Mouse (Mus musculus) kidney, embryonic 15.5 days (tissue): ENCODE data around the gene Hspa5. TPM values are rescaled to one million over a fixed set of nuclear protein-coding genes. Genes with fewer than 3 reads are reported as not detected.
"Not testable (repeated sequence)": the region's sequence is repeated elsewhere in the genome, so short reads cannot be mapped to it uniquely, and the experiment has no call there.

Source experiments
- ATAC-seq: fragments of 200-750 bp; cut with Nextera tagmentation; replicated peaks from 2 replicates; pipeline ENCODE4 v1.8.0; 2017; ENCODE audit warnings: moderate TSS enrichment; ENCODE audit not compliant: low FRiP score
- H3K27ac ChIP-seq: fragments of 300-500 bp; sonication (generic); 2 replicates; pipeline ENCODE4 v1.5.1; 2015; ENCODE audit warnings: mild to moderate bottlenecking, inconsistent platforms
- H3K27me3 ChIP-seq: fragments of 300-500 bp; sonication (generic); 2 replicates; pipeline ENCODE4 v1.6.1; 2015; ENCODE audit warnings: inconsistent platforms
- H3K36me3 ChIP-seq: fragments of 300-500 bp; sonication (generic); 2 replicates; pipeline ENCODE4 v1.6.1; 2015; ENCODE audit warnings: inconsistent platforms
- H3K4me1 ChIP-seq: fragments of 300-500 bp; sonication (generic); 2 replicates; pipeline ENCODE4 v1.6.1; 2015; ENCODE audit warnings: inconsistent platforms
- H3K4me2 ChIP-seq: fragments of 300-500 bp; sonication (generic); 2 replicates; pipeline ENCODE4 v1.6.1; 2015; ENCODE audit warnings: moderate library complexity, mild to moderate bottlenecking, inconsistent platforms
- H3K4me3 ChIP-seq: fragments of 300-500 bp; sonication (generic); replicated peaks from 2 replicates; pipeline ENCODE4 v1.5.1; 2015; ENCODE audit warnings: mild to moderate bottlenecking, inconsistent platforms
- H3K9ac ChIP-seq: fragments of 300-500 bp; sonication (generic); 2 replicates; pipeline ENCODE4 v1.6.1; 2015; ENCODE audit warnings: mild to moderate bottlenecking, inconsistent platforms
- H3K9me3 ChIP-seq: fragments of 300-500 bp; sonication (generic); replicated peaks from 2 replicates; pipeline ENCODE4 v1.6.1; 2016; ENCODE audit warnings: inconsistent platforms
- WGBS: fragments of 180-500 bp; shearing (Covaris S2); methylation state at CpG from one replicate; pipeline ENCODE4 v1.1.7; 2015; ENCODE audit warnings: mixed read lengths; 5-methylcytosine and 5-hydroxymethylcytosine counted together
- polyA plus RNA-seq: library from polyadenylated mRNA; unstranded; fragments of >200 nt; fragmentation: Nextera tagmentation; extraction: Ambion mirVana; gene quantifications from 2 replicates; pipeline ENCODE4 v1.2.1, GENCODE M21; 2015

Hspa5 gene
- polyA plus RNA-seq, 1 experiment from 2014 or later, result 989 TPM

DNA sequence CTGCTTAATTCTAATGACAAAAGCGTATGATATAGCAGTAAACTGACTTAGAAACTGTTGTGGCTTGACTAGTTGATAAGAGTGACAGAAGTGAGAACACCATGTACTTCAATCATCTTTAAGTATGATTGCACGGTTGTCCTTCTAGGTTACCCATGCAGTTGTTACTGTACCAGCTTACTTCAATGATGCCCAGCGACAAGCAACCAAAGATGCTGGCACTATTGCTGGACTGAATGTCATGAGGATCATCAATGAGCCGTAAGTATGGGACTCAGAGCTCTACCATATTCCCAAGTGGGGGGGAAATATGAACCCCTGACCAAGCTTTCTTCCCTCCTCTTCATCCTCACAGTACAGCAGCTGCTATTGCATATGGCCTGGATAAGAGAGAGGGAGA lies 1.9 kb downstream of the Hspa5 start:
- WGBS, result 81% methylated on average over 4 of the region's 4 CpGs
- 0 out of 2 replicates have a peak overlapping the region, but pooled peaks have one; percentile 98 for H3K9ac ChIP-seq
- peak overlapping the region; percentile 84 for H3K4me3 ChIP-seq
- peaks cover 60% of the 10 kb centered on the region for H3K36me3 ChIP-seq
- no peak for ATAC-seq
- no peaks in the 10 kb centered on the region for H3K9me3 ChIP-seq
- peaks cover 50% of the 10 kb centered on the region for H3K4me1 ChIP-seq
- no peaks in the 10 kb centered on the region for H3K27me3 ChIP-seq
- peak overlapping the region; percentile 73 for H3K4me2 ChIP-seq
- no peak overlapping the region for H3K27ac ChIP-seq

- Histone ChIP-seq H3K9me3 (no peaks in the 10 kb centered on the region), H3K9ac (no peak overlapping the region), H3K4me3 (peak overlapping the region; percentile 84), H3K36me3 (peaks cover 68% of the 10 kb centered on the region), H3K27ac (no peak overlapping the region), H3K27me3 (no peaks in the 10 kb centered on the region), H3K4me2 (peak overlapping the region; percentile 73), H3K4me1 (peaks cover 50% of the 10 kb centered on the region)
- ATAC-seq, result no peak
- 86% methylated on average over 6 of the region's 6 CpGs for WGBS
These were observed 2.7 kb downstream of the Hspa5 start for GRCm38 (mm10) chr2:34774493-34774892.

GRCm38 (mm10) chr2:34777237-34777868 lies 5.6 kb downstream of the Hspa5 start:
- Histone ChIP-seq H3K4me3 (no peak overlapping the region), H3K9me3 (no peaks in the 10 kb centered on the region), H3K27me3 (no peaks in the 10 kb centered on the region), H3K36me3 (peaks cover 87% of the 10 kb centered on the region), H3K27ac (no peak overlapping the region), H3K4me2 (peak overlapping the region; percentile 73; the same call in 1 of the 2 replicates), H3K4me1 (peaks cover 45% of the 10 kb centered on the region), H3K9ac (no peak overlapping the region)
- 60% methylated on average over 1 of the region's 1 CpGs for WGBS
- no peak for ATAC-seq

GRCm38 (mm10) chr2:34783064-34784020 lies 11.6 kb downstream of the Hspa5 start:
- Histone ChIP-seq H3K27me3 (no peaks in the 10 kb centered on the region), H3K4me3 (no peak overlapping the region), H3K4me2 (no peak overlapping the region), H3K9ac (no peak overlapping the region), H3K4me1 (no peaks in the 10 kb centered on the region), H3K36me3 (peaks cover 81% of the 10 kb centered on the region), H3K9me3 (no peaks in the 10 kb centered on the region), H3K27ac (no peak overlapping the region)
- ATAC-seq, result peak; percentile 76
- WGBS, result 91% methylated on average over 14 of the region's 14 CpGs

- Histone ChIP-seq H3K27me3 (no peaks in the 10 kb centered on the region), H3K4me2 (no peak overlapping the region), H3K4me3 (no peak overlapping the region), H3K9me3 (no peaks in the 10 kb centered on the region), H3K9ac (no peak overlapping the region), H3K27ac (no peak overlapping the region), H3K4me1 (no peaks in the 10 kb centered on the region), H3K36me3 (peaks cover 79% of the 10 kb centered on the region)
- 87% methylated on average over 2 of the region's 2 CpGs for WGBS
- ATAC-seq, result no peak
These were observed 12.3 kb downstream of the Hspa5 start for GRCm38 (mm10) chr2:34784085-34784484.

DNA sequence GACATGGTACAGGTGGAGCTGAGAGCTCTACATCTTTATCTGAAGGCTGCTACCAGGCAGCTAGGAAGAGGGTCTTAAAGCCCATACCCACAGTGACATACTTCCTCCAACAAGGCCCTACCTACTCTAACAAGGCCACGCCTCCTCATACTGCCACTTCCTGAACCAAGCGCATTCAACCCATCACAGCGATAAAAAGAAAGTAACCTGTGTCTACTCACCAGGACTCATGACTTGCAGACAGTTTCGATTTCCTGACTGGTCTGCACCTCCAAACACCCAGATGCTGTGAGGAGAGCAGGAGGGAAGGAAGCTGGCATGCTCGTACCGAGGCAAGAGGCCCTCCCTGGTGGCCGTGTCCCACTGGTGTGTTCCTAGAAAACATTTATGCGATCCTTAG lies 18.5 kb downstream of the Hspa5 start:
- Histone ChIP-seq H3K4me1 (no peaks in the 10 kb centered on the region), H3K9me3 (no peaks in the 10 kb centered on the region), H3K4me2 (no peak overlapping the region), H3K9ac (no peak overlapping the region), H3K36me3 (peaks cover 67% of the 10 kb centered on the region), H3K27me3 (no peaks in the 10 kb centered on the region), H3K4me3 (no peak overlapping the region), H3K27ac (no peak overlapping the region)
- 94% methylated on average over 8 of the region's 8 CpGs for WGBS
- no peak for ATAC-seq

- not testable (repeated sequence) for H3K4me2 ChIP-seq, H3K9ac ChIP-seq, H3K4me1 ChIP-seq, H3K9me3 ChIP-seq, ATAC-seq, H3K4me3 ChIP-seq, H3K27ac ChIP-seq, H3K27me3 ChIP-seq
- H3K36me3 ChIP-seq, result peaks cover 69% of the 10 kb centered on the region
- WGBS, result 98% methylated on average over 2 of the region's 2 CpGs
These were observed 20.8 kb downstream of the Hspa5 start for GRCm38 (mm10) chr2:34792543-34792942.

GRCm38 (mm10) chr2:34794511-34794910 lies 22.7 kb downstream of the Hspa5 start:
- Histone ChIP-seq H3K9me3 (no peaks in the 10 kb centered on the region), H3K9ac (no peak overlapping the region), H3K27ac (no peak overlapping the region), H3K4me3 (no peak overlapping the region), H3K4me2 (no peak overlapping the region), H3K36me3 (peaks cover 56% of the 10 kb centered on the region), H3K27me3 (no peaks in the 10 kb centered on the region), H3K4me1 (peaks cover 10% of the 10 kb centered on the region)
- 93% methylated on average over 2 of the region's 2 CpGs for WGBS
- ATAC-seq, result no peak

- no peak overlapping the region for H3K27ac ChIP-seq
- WGBS, result 88% methylated on average over 7 of the region's 7 CpGs
- peaks cover 47% of the 10 kb centered on the region for H3K36me3 ChIP-seq
- H3K4me2 ChIP-seq, result no peak overlapping the region
- no peak overlapping the region for H3K9ac ChIP-seq
- peaks cover 16% of the 10 kb centered on the region for H3K4me1 ChIP-seq
- H3K9me3 ChIP-seq, result no peaks in the 10 kb centered on the region
- ATAC-seq, result no peak
- H3K27me3 ChIP-seq, result no peaks in the 10 kb centered on the region
- H3K4me3 ChIP-seq, result no peak overlapping the region
These were observed 23.7 kb downstream of the Hspa5 start for GRCm38 (mm10) chr2:34795426-34795825.

- 4% methylated on average over 44 of the region's 44 CpGs for whole genome bisulfite sequencing
- peak within 1 kb of the TSS; percentile 60 for H3K9ac ChIP-seq
- no peaks in the 10 kb centered on the region for H3K9me3 ChIP-seq
- no peaks in the 10 kb centered on the region for H3K27me3 ChIP-seq
- H3K36me3 ChIP-seq, result peaks cover 22% of the 10 kb centered on the region
- peak within 1 kb of the TSS; percentile 86 for H3K27ac ChIP-seq
- peaks cover 31% of the 10 kb centered on the region for H3K4me1 ChIP-seq
- ATAC-seq, result peak; percentile 84
- peak within 1 kb of the TSS; percentile 64 for H3K4me3 ChIP-seq
- peak within 1 kb of the TSS; percentile 59 for H3K4me2 ChIP-seq
These were observed 27.8 kb downstream of the Hspa5 start, which contains the start of gene Rabepk for GRCm38 (mm10) chr2:34799357-34800256. Gene Rabepk (minus strand): TSS chr2:34799912.

GRCm38 (mm10) chr2:34800371-34800770 lies 28.6 kb downstream of the Hspa5 start:
- Histone ChIP-seq H3K9me3 (no peaks in the 10 kb centered on the region), H3K4me3 (peak overlapping the region; percentile 64; the same call in 1 of the 2 replicates), H3K4me2 (peak overlapping the region; percentile 59), H3K9ac (peak overlapping the region; percentile 60; the same call in 1 of the 2 replicates), H3K27ac (peak overlapping the region; percentile 86), H3K4me1 (peaks cover 35% of the 10 kb centered on the region), H3K36me3 (peaks cover 19% of the 10 kb centered on the region), H3K27me3 (no peaks in the 10 kb centered on the region)
- WGBS, result 80% methylated on average over 7 of the region's 7 CpGs
- ATAC-seq, result no peak
